Mouse (Mus musculus) ES-E14 (cell line): ENCODE results near the gene Dnajc25. TPM values are rescaled to one million over a fixed set of nuclear protein-coding genes. Genes with fewer than 3 reads are reported as not detected.

Experiments used
- DNase-seq: peaks from one replicate; pipeline ENCODE4 v3.0.0-alpha.2; 2013; ENCODE audit warnings: low read depth, low spot score
- H3K27ac ChIP-seq: 2 replicates; pipeline ENCODE4 v1.5.1; 2012; ENCODE audit warnings: low read depth, mild to moderate bottlenecking, low read length, moderate library complexity, mixed read lengths; ENCODE audit not compliant: poor library complexity, insufficient read depth, severe bottlenecking
- H3K36me3 ChIP-seq: 2 replicates; pipeline ENCODE4 v1.6.1; 2012; ENCODE audit warnings: mild to moderate bottlenecking, low read length, moderate library complexity, mixed read lengths; ENCODE audit not compliant: control insufficient read depth, poor library complexity, insufficient read depth, severe bottlenecking
- H3K4me1 ChIP-seq, 2 experiments: fragments of 150-350 bp in 1 of 2; sonication (generic) in 1 of 2; 2 replicates each; pipeline ENCODE4 v1.6.1; 2012; ENCODE audit warnings: low read length in 2 of 2, mild to moderate bottlenecking in 1 of 2, mixed read lengths in 1 of 2; ENCODE audit not compliant: control insufficient read depth in 2 of 2, insufficient read depth in 2 of 2, poor library complexity in 1 of 2
- H3K4me3 ChIP-seq, 2 experiments: fragments of 150-350 bp in 1 of 2; sonication (generic) in 1 of 2; 2 replicates each; pipeline ENCODE4 v1.5.1; 2012; ENCODE audit warnings: low read length in 2 of 2, low read depth in 1 of 2, mild to moderate bottlenecking in 1 of 2, mixed read lengths in 1 of 2; ENCODE audit not compliant: insufficient read depth in 1 of 2, poor library complexity in 1 of 2, severe bottlenecking in 1 of 2
- H3K9ac ChIP-seq: 2 replicates; pipeline ENCODE4 v1.6.1; 2012; ENCODE audit warnings: low read depth, mild to moderate bottlenecking, low read length, mixed read lengths; ENCODE audit not compliant: poor library complexity, insufficient read depth, severe bottlenecking
- H3K9me3 ChIP-seq: fragments of 150-350 bp; sonication (generic); 2 replicates; pipeline ENCODE4 v1.6.1; 2012; ENCODE audit warnings: low read depth, mild to moderate bottlenecking, low read length; ENCODE audit not compliant: control insufficient read depth, insufficient read depth
- CHD2 ChIP-seq: IDR thresholded peaks from 2 replicates; pipeline ENCODE4 v1.6.1; 2014; ENCODE audit warnings: mild to moderate bottlenecking, low read depth, low read length, inconsistent platforms
- HCFC1 ChIP-seq: IDR thresholded peaks from 2 replicates; pipeline ENCODE4 v1.6.1; 2012; ENCODE audit warnings: low read length, inconsistent platforms, borderline replicate concordance; ENCODE audit not compliant: insufficient read depth
- MAFK ChIP-seq: IDR thresholded peaks from 2 replicates; pipeline ENCODE4 v1.6.1; 2014; ENCODE audit warnings: mild to moderate bottlenecking, low read depth, low read length, inconsistent platforms; ENCODE audit not compliant: insufficient read depth
- ZC3H11A ChIP-seq: IDR thresholded peaks from 2 replicates; pipeline ENCODE4 v1.6.1; 2012; ENCODE audit warnings: low read depth, mild to moderate bottlenecking, inconsistent platforms, low read length, borderline replicate concordance
- ZNF384 ChIP-seq: IDR thresholded peaks from 2 replicates; pipeline ENCODE4 v1.6.1; 2012; ENCODE audit warnings: low read depth, low read length, inconsistent platforms
- in situ Hi-C, 2 experiments: fragments of 600-800 bp; cut with MboI; formaldehyde crosslinking; loops; one replicate each; pipeline ENCODE4 v1.15.1; 2025; ENCODE audit warnings: low sequenced_read_pairs in 2 of 2, inconsistent platforms in 1 of 2; ENCODE audit not compliant: unreplicated experiment in 2 of 2
- total RNA-seq: library from RNA; depleted of rRNA; stranded (reverse); fragments of 300-350 nt; gene quantifications from 2 replicates; pipeline ENCODE4 v1.2.3, GENCODE M21; 2012; rRNA removed

Gene Dnajc25
- total RNA-seq: 7.8 and 12.0 TPM in 2 replicates

- in situ Hi-C loops: no loop called here
- Histone ChIP-seq H3K36me3 (no peaks in the 10 kb centered on the region), H3K9me3 (no peaks in the 10 kb centered on the region), H3K4me1 (peaks cover 2 to 6% of the 10 kb centered on the region in 2 experiments; a peak in 1 of 4 replicates), H3K27ac (no peak within 1 kb of the TSS), H3K9ac (no peak within 1 kb of the TSS), H3K4me3 (no peak within 1 kb of the TSS)
- no peak for TF ChIP-seq ZC3H11A
- no peak for TF ChIP-seq HCFC1
- no peak for TF ChIP-seq MAFK
- TF ChIP-seq ZNF384: no peak
- no peak for TF ChIP-seq CHD2
- no peak for DNase-seq
These were observed at the start of gene Dnajc25 for GRCm38 (mm10) chr4:58994762-58995161. Dnajc25 (plus strand) TSS chr4:58995062.

- TF ChIP-seq HCFC1 (no peak), MAFK (no peak), ZNF384 (no peak), ZC3H11A (no peak), CHD2 (no peak)
- Histone ChIP-seq H3K36me3 (no peaks in the 10 kb centered on the region), H3K4me3 (no peak overlapping the region), H3K27ac (no peak overlapping the region), H3K9ac (no peak overlapping the region), H3K9me3 (no peaks in the 10 kb centered on the region), H3K4me1 (no peaks in the 10 kb centered on the region; a peak in 1 of 4 replicates)
- DNase-seq: no peak
- in situ Hi-C loops: no loop called here
These were observed 46.5 kb upstream of the Dnajc25 start for GRCm38 (mm10) chr4:58948391-58948790.

GRCm38 (mm10) chr4:58952630-58953029, 42.2 kb upstream of the Dnajc25 start:
- in situ Hi-C loops: no loop called here
- H3K4me3 ChIP-seq: no peak overlapping the region
- H3K9me3 ChIP-seq: no peaks in the 10 kb centered on the region
- H3K27ac ChIP-seq: no peak overlapping the region
- TF ChIP-seq ZNF384 (no peak), HCFC1 (no peak), MAFK (no peak), ZC3H11A (no peak), CHD2 (no peak)
- H3K9ac ChIP-seq: no peak overlapping the region
- no peaks in the 10 kb centered on the region for H3K4me1 ChIP-seq
- DNase-seq: no peak
- no peaks in the 10 kb centered on the region for H3K36me3 ChIP-seq

- H3K4me1 ChIP-seq: no peaks in the 10 kb centered on the region
- no peak overlapping the region for H3K9ac ChIP-seq
- H3K36me3 ChIP-seq: no peaks in the 10 kb centered on the region
- no peak for TF ChIP-seq HCFC1
- TF ChIP-seq ZC3H11A: no peak
- no peak for TF ChIP-seq ZNF384
- TF ChIP-seq CHD2: no peak
- TF ChIP-seq MAFK: no peak
- H3K4me3 ChIP-seq: no peak overlapping the region
- H3K9me3 ChIP-seq: no peaks in the 10 kb centered on the region
- DNase-seq: no peak
- in situ Hi-C loops: no loop called here
- H3K27ac ChIP-seq: no peak overlapping the region
These were observed 33.1 kb upstream of the Dnajc25 start for GRCm38 (mm10) chr4:58961719-58962118.

- in situ Hi-C loops: no loop called here
- Histone ChIP-seq H3K4me3 (no peak overlapping the region), H3K9ac (no peak overlapping the region), H3K4me1 (no peaks in the 10 kb centered on the region), H3K27ac (no peak overlapping the region), H3K9me3 (no peaks in the 10 kb centered on the region), H3K36me3 (no peaks in the 10 kb centered on the region)
- no peak for DNase-seq
- TF ChIP-seq ZNF384 (no peak), MAFK (no peak), CHD2 (no peak), ZC3H11A (no peak), HCFC1 (no peak)
These were observed 31.6 kb upstream of the Dnajc25 start for GRCm38 (mm10) chr4:58963271-58963670.
